Mouse (Mus musculus) cerebellum, adult (tissue): ENCODE measurements at regions not wholly inside any gene's neighbourhood (a gene's known extent, or its start where the extent isn't known, plus 50 kb on each side); places are given as distances from the start of the nearest gene placed in this dataset.

ENCODE experiments used
- ATAC-seq: cut with Nextera tagmentation; 2 replicates; pipeline ENCODE4 v1.9.2; 2017; ENCODE audit warnings: mild to moderate bottlenecking, moderate library complexity, mixed read lengths; ENCODE audit not compliant: insufficient number of reproducible peaks, low FRiP score, low TSS enrichment

GRCm38 (mm10) chr10:43709278-43710033 lies 131.4 kb downstream of the Cd24a start:
- ATAC-seq: no peak

GRCm38 (mm10) chr10:43710186-43710885 lies 132.3 kb downstream of the Cd24a start:
- ATAC-seq: no peak

GRCm38 (mm10) chr10:43710886-43711256 lies 132.8 kb downstream of the Cd24a start:
- ATAC-seq: no peak

GRCm38 (mm10) chr10:43712657-43713056 lies 134.6 kb downstream of the Cd24a start:
- ATAC-seq: no peak

GRCm38 (mm10) chr10:43718768-43719167 lies 140.7 kb downstream of the Cd24a start:
- no peak for ATAC-seq

GRCm38 (mm10) chr10:43721356-43721755 lies 143.3 kb downstream of the Cd24a start:
- ATAC-seq: no peak

- no peak for ATAC-seq
These were observed 144.1 kb downstream of the Cd24a start for GRCm38 (mm10) chr10:43722164-43722563.

GRCm38 (mm10) chr10:43722711-43723614 lies 144.9 kb downstream of the Cd24a start:
- ATAC-seq: no peak

GRCm38 (mm10) chr10:43723615-43723937 lies 145.5 kb downstream of the Cd24a start:
- no peak for ATAC-seq

GRCm38 (mm10) chr10:43727746-43728145 lies 149.7 kb downstream of the Cd24a start:
- ATAC-seq: no peak

GRCm38 (mm10) chr10:43729184-43729583 lies 151.1 kb downstream of the Cd24a start:
- ATAC-seq: no peak

- ATAC-seq: no peak
These were observed 155.7 kb downstream of the Cd24a start for GRCm38 (mm10) chr10:43733618-43734415.

- no peak for ATAC-seq
These were observed 161.1 kb downstream of the Cd24a start for GRCm38 (mm10) chr10:43739181-43739580.

- no peak for ATAC-seq
These were observed 161.6 kb downstream of the Cd24a start for GRCm38 (mm10) chr10:43739718-43740117.

GRCm38 (mm10) chr10:43740204-43740865 lies 161.2 kb downstream of the Qrsl1 start:
- no peak for ATAC-seq

GRCm38 (mm10) chr10:43741361-43742084 lies 160.0 kb downstream of the Qrsl1 start:
- no peak for ATAC-seq

GRCm38 (mm10) chr10:43742085-43743054 lies 159.2 kb downstream of the Qrsl1 start:
- no peak for ATAC-seq
